Mouse (Mus musculus) neural tube, embryonic 10.5 days (tissue): Measurements from ENCODE around the gene Gm4707.
"Not testable (repeated sequence)": the region's sequence is repeated elsewhere in the genome, so short reads cannot be mapped to it uniquely, and the experiment has no call there.

Experiments used
- DNase-seq: peaks from one replicate; pipeline ENCODE4 v3.0.0-alpha.2; 2017; ENCODE audit warnings: low spot score; ENCODE audit errors: extremely low spot score

The Gm4707 gene

DNA sequence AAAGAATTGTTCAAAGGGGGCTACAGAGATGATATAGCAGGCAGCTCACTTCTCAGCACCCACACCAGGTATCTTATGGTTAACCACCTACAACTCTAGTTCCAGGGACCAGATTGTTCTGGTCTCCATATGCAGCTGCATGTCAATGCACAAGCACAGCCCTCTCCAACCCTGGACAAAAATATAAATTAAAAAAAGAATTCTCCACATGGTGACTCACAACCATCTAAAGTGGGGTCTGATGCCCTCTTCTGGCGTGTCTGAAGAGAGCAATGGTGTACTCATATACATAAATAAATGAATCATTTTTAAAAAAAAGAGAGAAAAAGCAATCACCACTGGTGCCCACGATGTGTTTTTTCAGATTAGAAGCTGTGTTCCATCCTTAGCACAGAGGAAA lies 15.0 kb downstream of the Gm4707 start:
- no peak for DNase-seq

DNA sequence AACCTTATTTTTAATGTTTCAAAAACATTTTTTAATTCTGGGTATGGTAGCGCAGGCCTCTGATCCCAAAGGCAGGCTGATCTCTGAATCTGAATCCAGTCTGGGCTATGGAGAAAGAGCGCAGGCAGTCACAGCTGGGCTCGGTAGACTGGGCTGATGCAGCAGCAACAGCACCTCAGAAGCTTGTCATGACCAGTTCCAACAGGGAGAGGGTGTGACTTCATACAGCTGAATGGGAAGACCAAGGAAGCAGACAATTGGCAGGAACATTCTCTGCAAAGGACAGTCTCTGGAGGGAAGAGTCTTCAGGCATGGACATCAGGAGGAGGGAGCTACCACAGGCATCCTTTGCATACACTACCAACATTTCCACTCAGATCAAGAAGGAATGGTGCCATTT lies 15.6 kb downstream of the Gm4707 start:
- DNase-seq = no peak

DNA sequence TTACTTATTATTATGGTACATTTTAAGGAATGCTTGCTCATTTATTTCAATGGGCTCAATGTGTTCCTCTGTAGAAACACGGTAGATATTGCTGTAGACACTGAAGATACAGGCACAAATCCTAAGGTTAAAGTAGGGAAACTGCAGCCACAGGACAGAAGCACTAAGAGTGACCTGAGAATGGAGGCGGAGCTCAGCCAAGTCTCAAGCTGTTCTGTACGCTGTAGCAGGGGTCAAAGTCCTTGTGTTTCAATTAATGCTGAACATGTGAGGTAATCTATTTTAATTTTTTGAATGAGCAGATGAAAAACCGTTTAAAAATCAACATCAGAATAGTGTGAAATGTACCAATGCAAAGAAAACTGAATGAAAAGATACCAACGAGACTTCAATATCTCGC lies 16.4 kb downstream of the Gm4707 start:
- no peak for DNase-seq

DNA sequence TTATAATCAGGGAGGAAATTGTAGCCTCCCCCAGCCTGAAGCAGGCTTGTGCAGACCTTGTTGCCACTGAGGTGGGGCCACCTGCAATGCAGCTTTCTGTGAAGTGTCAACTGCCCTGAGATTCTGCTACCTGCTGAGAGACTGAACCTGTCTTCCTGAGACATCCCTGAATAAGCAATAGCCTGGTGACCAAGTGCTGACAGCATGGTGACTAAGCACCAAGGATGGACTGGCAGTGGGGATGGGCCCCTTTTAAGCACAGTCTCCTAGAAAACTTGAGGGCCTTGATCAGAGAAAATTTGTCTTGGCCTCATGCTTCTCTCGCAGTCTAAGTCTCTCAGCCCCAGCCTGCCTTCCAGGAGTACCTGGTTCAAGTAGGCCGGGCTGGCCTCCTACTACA lies 37.2 kb downstream of the Gm4707 start:
- not testable (repeated sequence) for DNase-seq

DNA sequence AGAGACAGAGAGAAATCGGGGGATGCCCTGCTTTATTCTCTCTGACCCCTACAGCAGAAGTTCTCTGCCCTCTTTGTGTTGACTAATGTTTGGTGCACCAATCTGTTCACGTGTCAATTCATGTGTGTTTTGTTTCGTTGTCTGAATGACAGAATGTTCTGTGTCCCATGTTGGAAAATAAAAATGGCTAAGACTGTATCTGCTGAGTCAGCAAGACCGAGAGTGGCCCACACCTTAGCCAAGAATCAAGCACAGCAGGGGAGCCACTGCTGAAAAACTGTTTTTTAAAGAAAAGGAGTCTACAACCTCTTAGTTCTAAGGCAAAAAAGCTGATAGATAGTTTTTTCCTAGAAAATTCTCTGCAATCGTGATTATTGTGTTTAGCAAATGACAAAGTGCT lies 40.3 kb downstream of the Gm4707 start:
- DNase-seq = not testable (repeated sequence)

DNA sequence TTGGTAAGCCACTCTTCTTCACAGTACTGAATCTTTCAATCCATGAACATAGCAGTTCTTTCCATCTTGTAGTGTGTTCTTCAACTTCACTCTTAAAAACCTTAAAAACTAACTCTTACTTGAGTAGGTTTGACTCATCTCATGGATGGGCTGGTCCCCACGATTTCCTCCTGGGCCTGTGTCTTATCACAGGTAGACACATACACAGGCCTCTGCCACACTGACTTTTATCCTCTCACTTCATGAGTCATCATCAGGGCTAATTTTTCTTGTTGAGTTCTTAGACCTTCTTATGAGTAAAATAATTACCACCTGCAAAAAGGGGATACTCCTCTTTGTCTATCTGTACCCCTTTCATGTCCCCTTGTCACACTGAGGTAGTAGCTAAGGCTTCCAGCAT lies 42.7 kb downstream of the Gm4707 start:
- no peak for DNase-seq
